Mouse (Mus musculus): ENCODE measurements at regions not wholly inside any gene's neighbourhood (a gene's known extent, or its start where the extent isn't known, plus 50 kb on each side); places are given as distances from the start of the nearest gene placed in this dataset.

GRCm38 (mm10) chr1:119253371-119253851, 168.6 kb downstream of the Inhbb start:
- Histone ChIP-seq H3K4me3 (replicated peaks) (no peak overlapping the region), H3K36me3 (no peaks in the 10 kb centered on the region), H3K27ac (replicated peaks) (no peak overlapping the region), H3K4me2 (no peak overlapping the region), H3K4me1 (0 out of 2 replicates have a peak, but pooled peaks cover 4% of the 10 kb centered on the region), H3K9ac (replicated peaks) (no peak overlapping the region), H3K27me3 (replicated peaks) (no peaks in the 10 kb centered on the region), H3K9me3 (replicated peaks) (no peaks in the 10 kb centered on the region)
- WGBS = 76% methylated on average over 7 of the region's 7 CpGs
- ATAC-seq (ENCODE audit: low FRiP score) = no peak

- no peaks in the 10 kb centered on the region for H3K36me3 ChIP-seq
- H3K4me2 ChIP-seq = no peak overlapping the region
- H3K9ac ChIP-seq (replicated peaks) = no peak overlapping the region
- no peaks in the 10 kb centered on the region for H3K27me3 ChIP-seq (replicated peaks)
- ATAC-seq (ENCODE audit: low FRiP score) = no peak
- no peak overlapping the region for H3K4me3 ChIP-seq (replicated peaks)
- WGBS = 73% methylated on average over 6 of the region's 6 CpGs
- 0 out of 2 replicates have a peak, but pooled peaks cover 4% of the 10 kb centered on the region for H3K4me1 ChIP-seq
- H3K27ac ChIP-seq (replicated peaks) = no peak overlapping the region
- no peaks in the 10 kb centered on the region for H3K9me3 ChIP-seq (replicated peaks)
These were observed 169.6 kb downstream of the Inhbb start for GRCm38 (mm10) chr1:119252403-119252802.

GRCm38 (mm10) chr1:119251741-119252140, 170.3 kb downstream of the Inhbb start:
- H3K9me3 ChIP-seq (replicated peaks) = no peaks in the 10 kb centered on the region
- no peaks in the 10 kb centered on the region for H3K27me3 ChIP-seq (replicated peaks)
- no peak overlapping the region for H3K4me3 ChIP-seq (replicated peaks)
- WGBS = 95% methylated on average over 5 of the region's 5 CpGs
- no peak for ATAC-seq (ENCODE audit: low FRiP score)
- no peaks in the 10 kb centered on the region for H3K36me3 ChIP-seq
- no peak overlapping the region for H3K27ac ChIP-seq (replicated peaks)
- 0 out of 2 replicates have a peak, but pooled peaks cover 4% of the 10 kb centered on the region for H3K4me1 ChIP-seq
- no peak overlapping the region for H3K9ac ChIP-seq (replicated peaks)
- H3K4me2 ChIP-seq = no peak overlapping the region

- no peak overlapping the region for H3K4me2 ChIP-seq
- no peaks in the 10 kb centered on the region for H3K9me3 ChIP-seq (replicated peaks)
- no peaks in the 10 kb centered on the region for H3K36me3 ChIP-seq
- ATAC-seq (ENCODE audit: low FRiP score) = no peak
- H3K27me3 ChIP-seq (replicated peaks) = no peaks in the 10 kb centered on the region
- no peaks in the 10 kb centered on the region for H3K4me1 ChIP-seq
- H3K27ac ChIP-seq (replicated peaks) = no peak overlapping the region
- WGBS = 85% methylated on average over 5 of the region's 5 CpGs
- no peak overlapping the region for H3K4me3 ChIP-seq (replicated peaks)
- H3K9ac ChIP-seq (replicated peaks) = no peak overlapping the region
These were observed 173.1 kb downstream of the Inhbb start for GRCm38 (mm10) chr1:119248776-119249495.

- Histone ChIP-seq H3K9me3 (replicated peaks) (no peaks in the 10 kb centered on the region), H3K27me3 (replicated peaks) (no peaks in the 10 kb centered on the region), H3K4me1 (no peaks in the 10 kb centered on the region), H3K36me3 (no peaks in the 10 kb centered on the region), H3K4me3 (replicated peaks) (no peak overlapping the region), H3K9ac (replicated peaks) (no peak overlapping the region), H3K4me2 (no peak overlapping the region), H3K27ac (replicated peaks) (no peak overlapping the region)
- no peak for ATAC-seq (ENCODE audit: low FRiP score)
- WGBS = 92% methylated on average over 3 of the region's 3 CpGs
These were observed 174.9 kb downstream of the Inhbb start for GRCm38 (mm10) chr1:119247117-119247516.

DNA sequence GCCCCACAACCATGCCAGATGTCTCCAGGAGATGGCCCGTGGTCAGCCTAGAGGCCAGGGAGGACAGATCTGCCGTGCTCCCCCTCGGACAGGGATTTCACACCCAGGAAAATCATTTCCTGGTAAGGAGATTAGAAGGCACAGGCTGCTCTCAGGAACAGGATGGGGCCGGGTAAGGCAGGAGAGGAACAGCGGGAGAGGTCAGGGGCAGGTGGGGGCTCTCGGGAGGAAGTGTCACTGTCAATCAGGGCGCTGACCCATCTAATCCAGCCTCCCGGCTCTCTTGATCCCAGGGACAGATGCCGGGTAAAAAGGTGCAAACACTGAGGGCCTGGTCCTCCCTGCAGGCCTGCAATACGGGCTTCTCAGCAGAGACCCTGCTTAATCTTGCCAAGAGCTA, 183.6 kb downstream of the Inhbb start:
- Histone ChIP-seq H3K27me3 (replicated peaks) (no peaks in the 10 kb centered on the region), H3K9ac (replicated peaks) (no peak overlapping the region), H3K4me3 (replicated peaks) (no peak overlapping the region), H3K9me3 (replicated peaks) (no peaks in the 10 kb centered on the region), H3K4me2 (no peak overlapping the region), H3K4me1 (no peaks in the 10 kb centered on the region), H3K27ac (replicated peaks) (no peak overlapping the region), H3K36me3 (no peaks in the 10 kb centered on the region)
- no peak for ATAC-seq (ENCODE audit: low FRiP score)
- 75% methylated on average over 10 of the region's 10 CpGs for WGBS

- Histone ChIP-seq H3K36me3 (no peaks in the 10 kb centered on the region), H3K4me3 (replicated peaks) (no peak overlapping the region), H3K9ac (replicated peaks) (no peak overlapping the region), H3K4me2 (no peak overlapping the region), H3K9me3 (replicated peaks) (no peaks in the 10 kb centered on the region), H3K4me1 (no peaks in the 10 kb centered on the region), H3K27me3 (replicated peaks) (no peaks in the 10 kb centered on the region), H3K27ac (replicated peaks) (no peak overlapping the region)
- WGBS = 80% methylated on average over 3 of the region's 3 CpGs
- no peak for ATAC-seq (ENCODE audit: low FRiP score)
These were observed 183.4 kb upstream of the Gli2 start for GRCm38 (mm10) chr1:119236787-119237186.

- H3K27me3 ChIP-seq (replicated peaks) = no peaks in the 10 kb centered on the region
- H3K9ac ChIP-seq (replicated peaks) = no peak overlapping the region
- H3K4me3 ChIP-seq (replicated peaks) = no peak overlapping the region
- H3K4me2 ChIP-seq = no peak overlapping the region
- H3K27ac ChIP-seq (replicated peaks) = no peak overlapping the region
- ATAC-seq (ENCODE audit: low FRiP score) = no peak
- 80% methylated on average over 9 of the region's 9 CpGs for WGBS
- no peaks in the 10 kb centered on the region for H3K4me1 ChIP-seq
- no peaks in the 10 kb centered on the region for H3K9me3 ChIP-seq (replicated peaks)
- no peaks in the 10 kb centered on the region for H3K36me3 ChIP-seq
These were observed 181.0 kb upstream of the Gli2 start for GRCm38 (mm10) chr1:119234449-119234848.

DNA sequence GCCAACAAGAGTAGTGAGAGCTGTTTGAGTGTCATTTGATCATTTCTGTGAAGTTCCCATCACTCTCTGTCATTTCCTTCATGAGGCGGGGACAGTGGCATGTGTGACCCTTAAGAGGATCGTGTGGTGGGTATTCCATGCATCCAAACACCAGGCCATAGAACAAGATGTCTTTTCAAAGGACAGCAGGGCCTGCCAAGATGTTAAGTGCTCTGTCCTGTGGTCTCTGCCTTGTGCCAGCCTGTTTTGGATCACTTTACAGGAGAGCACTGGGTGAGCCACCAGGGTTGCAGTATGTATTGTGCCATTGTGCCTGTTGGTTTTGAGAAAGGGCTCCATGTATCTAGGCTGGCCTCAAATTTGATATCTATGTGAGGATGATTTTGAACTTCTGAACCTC, 173.6 kb upstream of the Gli2 start:
- no peaks in the 10 kb centered on the region for H3K9me3 ChIP-seq (replicated peaks)
- H3K9ac ChIP-seq (replicated peaks) = no peak overlapping the region
- ATAC-seq (ENCODE audit: low FRiP score) = no peak
- H3K4me2 ChIP-seq = no peak overlapping the region
- WGBS = 82% methylated on average over 2 of the region's 2 CpGs
- H3K27me3 ChIP-seq (replicated peaks) = no peaks in the 10 kb centered on the region
- H3K36me3 ChIP-seq = no peaks in the 10 kb centered on the region
- no peak overlapping the region for H3K27ac ChIP-seq (replicated peaks)
- no peak overlapping the region for H3K4me3 ChIP-seq (replicated peaks)
- H3K4me1 ChIP-seq = no peaks in the 10 kb centered on the region

DNA sequence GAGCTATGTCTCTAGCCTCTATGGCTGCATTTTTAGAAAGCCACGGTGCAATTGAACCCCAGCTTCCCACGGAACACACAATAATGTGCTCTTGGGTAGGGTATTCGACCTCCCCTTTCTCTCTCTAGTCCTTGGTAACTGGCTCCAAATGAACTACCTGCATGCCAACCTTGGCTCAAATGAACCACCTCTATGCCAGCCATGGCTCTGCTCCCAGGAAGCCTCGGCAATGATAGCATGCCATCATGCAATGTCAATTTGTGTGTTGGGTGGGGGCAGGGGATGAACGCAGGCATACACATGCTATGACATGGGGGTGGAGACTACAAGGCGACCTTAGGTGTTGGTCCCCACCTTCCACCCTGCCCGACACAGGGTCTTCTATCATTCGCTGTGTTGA, 170.5 kb upstream of the Gli2 start:
- Histone ChIP-seq H3K4me1 (no peaks in the 10 kb centered on the region), H3K9me3 (replicated peaks) (no peaks in the 10 kb centered on the region), H3K27me3 (replicated peaks) (no peaks in the 10 kb centered on the region), H3K36me3 (no peaks in the 10 kb centered on the region), H3K4me2 (no peak overlapping the region), H3K27ac (replicated peaks) (no peak overlapping the region), H3K9ac (replicated peaks) (no peak overlapping the region), H3K4me3 (replicated peaks) (no peak overlapping the region)
- 90% methylated on average over 8 of the region's 8 CpGs for WGBS
- no peak for ATAC-seq (ENCODE audit: low FRiP score)

- Histone ChIP-seq H3K27ac (replicated peaks) (no peak overlapping the region), H3K9me3 (replicated peaks) (no peaks in the 10 kb centered on the region), H3K36me3 (no peaks in the 10 kb centered on the region), H3K9ac (replicated peaks) (no peak overlapping the region), H3K4me2 (no peak overlapping the region), H3K27me3 (replicated peaks) (no peaks in the 10 kb centered on the region), H3K4me3 (replicated peaks) (no peak overlapping the region), H3K4me1 (no peaks in the 10 kb centered on the region)
- no peak for ATAC-seq (ENCODE audit: low FRiP score)
- 88% methylated on average over 6 of the region's 6 CpGs for WGBS
These were observed 168.5 kb upstream of the Gli2 start for GRCm38 (mm10) chr1:119221901-119222300.

GRCm38 (mm10) chr1:119221012-119221411, 167.6 kb upstream of the Gli2 start:
- no peak overlapping the region for H3K4me3 ChIP-seq (replicated peaks)
- H3K27ac ChIP-seq (replicated peaks) = no peak overlapping the region
- no peak overlapping the region for H3K9ac ChIP-seq (replicated peaks)
- no peaks in the 10 kb centered on the region for H3K27me3 ChIP-seq (replicated peaks)
- WGBS = 81% methylated on average over 7 of the region's 7 CpGs
- H3K4me2 ChIP-seq = no peak overlapping the region
- no peak for ATAC-seq (ENCODE audit: low FRiP score)
- no peaks in the 10 kb centered on the region for H3K4me1 ChIP-seq
- H3K36me3 ChIP-seq = no peaks in the 10 kb centered on the region
- H3K9me3 ChIP-seq (replicated peaks) = no peaks in the 10 kb centered on the region
